Mouse (Mus musculus) heart, adult 2 months (tissue): ENCODE results near the gene Ikzf3.
A peak's percentile ranks its signal among the peaks of the same experiment; 100 is the strongest.

Experiments used
- CTCF ChIP-seq: fragments of 200-600 bp; IDR thresholded peaks from 2 replicates; pipeline ENCODE4 v1.8.1; 2022; ENCODE audit warnings: antibody characterized with exemption, mild to moderate bottlenecking, moderate library complexity
- EP300 ChIP-seq: fragments of 200-500 bp; IDR thresholded peaks from 2 replicates; pipeline ENCODE4 v1.6.1; 2011; ENCODE audit warnings: low read depth, low read length, control low read depth; ENCODE audit not compliant: insufficient read depth
- POLR2A ChIP-seq: fragments of 200-500 bp; IDR thresholded peaks from 2 replicates; pipeline ENCODE4 v1.6.1; 2011; ENCODE audit warnings: mild to moderate bottlenecking, low read depth, low read length, control low read depth; ENCODE audit not compliant: insufficient read depth

GRCm38 (mm10) chr11:98540319-98540718 lies 5.5 kb downstream of the Ikzf3 start:
- TF ChIP-seq CTCF = peak; percentile 44
- TF ChIP-seq EP300 = no peak
- no peak for TF ChIP-seq POLR2A
